Mouse (Mus musculus) embryonic facial prominence, embryonic 10.5 days (tissue): ENCODE results near the gene Spi1. TPM values are rescaled to one million over a fixed set of nuclear protein-coding genes. Genes with fewer than 3 reads are reported as not detected.

ENCODE experiments used
- DNase-seq: peaks from one replicate; pipeline ENCODE4 v3.0.0-alpha.2; 2017; ENCODE audit warnings: low spot score
- H3K27ac ChIP-seq: fragments of 300-500 bp; sonication (generic); replicated peaks from 2 replicates; pipeline ENCODE4 v1.5.1; 2016; ENCODE audit warnings: mild to moderate bottlenecking
- H3K27me3 ChIP-seq: fragments of 300-500 bp; sonication (generic); replicated peaks from 2 replicates; pipeline ENCODE4 v1.6.1; 2016; ENCODE audit warnings: low read depth, mild to moderate bottlenecking; ENCODE audit not compliant: poor library complexity, severe bottlenecking
- H3K36me3 ChIP-seq: fragments of 300-500 bp; sonication (generic); replicated peaks from 2 replicates; pipeline ENCODE4 v1.6.1; 2016; ENCODE audit warnings: mild to moderate bottlenecking, moderate library complexity
- H3K4me1 ChIP-seq: fragments of 300-500 bp; sonication (generic); 2 replicates; pipeline ENCODE4 v1.6.1; 2016
- H3K4me3 ChIP-seq: fragments of 300-500 bp; sonication (generic); 2 replicates; pipeline ENCODE4 v1.5.1; 2016; ENCODE audit warnings: mild to moderate bottlenecking, moderate library complexity
- H3K9me3 ChIP-seq: fragments of 300-500 bp; sonication (generic); 2 replicates; pipeline ENCODE4 v1.6.1; 2016; ENCODE audit warnings: mild to moderate bottlenecking
- WGBS: fragments of 180-500 bp; shearing (Covaris S2); methylation state at CpG from one replicate; pipeline ENCODE4 v1.1.7; 2016; 5-methylcytosine and 5-hydroxymethylcytosine counted together
- polyA plus RNA-seq: library from polyadenylated mRNA; unstranded; fragments of >200 nt; fragmentation: Nextera tagmentation; extraction: Ambion mirVana; gene quantifications from 2 replicates; pipeline ENCODE4 v1.2.1, GENCODE M21; 2016

Spi1 gene
- polyA plus RNA-seq, 1 experiment from 2014 or later, result 2.8 TPM

DNA sequence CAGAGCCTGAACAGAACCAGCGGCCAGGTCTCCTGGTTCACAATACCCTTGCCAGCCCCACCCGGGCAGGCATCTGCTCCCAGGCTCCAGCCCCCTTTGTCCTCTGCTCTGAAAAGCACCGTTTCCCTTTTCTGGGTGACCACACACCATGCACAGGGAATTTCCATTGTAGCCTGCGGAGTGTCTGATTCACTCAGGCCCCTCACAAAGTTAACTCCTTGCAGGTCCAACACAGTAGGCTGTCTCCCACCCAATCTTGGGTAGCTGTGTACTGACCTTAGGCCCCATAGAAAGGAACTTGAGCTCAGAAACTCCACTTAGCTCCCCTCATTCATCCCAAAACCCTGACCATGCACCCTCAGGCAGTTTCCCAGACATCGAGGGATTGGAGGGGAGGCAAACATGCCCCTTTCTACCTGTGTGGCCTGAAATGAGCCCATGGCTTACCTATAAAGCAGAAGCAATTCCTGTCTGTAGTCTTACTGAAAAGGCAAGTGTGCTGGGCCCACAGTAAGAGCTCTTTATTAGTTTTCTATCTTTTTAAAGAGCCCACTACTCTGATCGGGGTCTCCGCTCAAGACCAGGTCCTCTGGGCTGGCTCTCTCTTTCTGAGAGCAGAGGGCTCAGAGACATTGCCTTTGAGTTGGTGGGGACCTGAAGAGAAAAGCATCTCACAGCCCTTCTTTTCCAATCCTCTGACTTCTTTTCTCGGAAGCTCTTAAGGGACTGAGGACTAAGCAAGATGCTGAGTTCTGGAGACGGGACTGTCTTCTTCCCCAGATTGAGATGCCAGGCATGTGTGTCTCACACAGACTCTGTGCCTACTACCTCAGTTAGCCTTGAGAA is 4.4 kb downstream of the Spi1 start:
- Histone ChIP-seq H3K4me1 (peaks cover 23% of the 10 kb centered on the region), H3K27me3 (no peaks in the 10 kb centered on the region), H3K27ac (peak overlapping the region; percentile 4; the same call in 1 of the 2 replicates), H3K4me3 (no peak overlapping the region), H3K36me3 (no peaks in the 10 kb centered on the region), H3K9me3 (no peaks in the 10 kb centered on the region)
- no peak for DNase-seq
- WGBS, result 70% methylated on average over 9 of the region's 9 CpGs

GRCm38 (mm10) chr2:91087453-91087852 is 5.3 kb downstream of the Spi1 start:
- 90% methylated on average over 9 of the region's 9 CpGs for WGBS
- Histone ChIP-seq H3K27ac (no peak overlapping the region), H3K4me3 (no peak overlapping the region), H3K27me3 (no peaks in the 10 kb centered on the region), H3K4me1 (peaks cover 23% of the 10 kb centered on the region), H3K36me3 (no peaks in the 10 kb centered on the region), H3K9me3 (no peaks in the 10 kb centered on the region)
- DNase-seq, result no peak

DNA sequence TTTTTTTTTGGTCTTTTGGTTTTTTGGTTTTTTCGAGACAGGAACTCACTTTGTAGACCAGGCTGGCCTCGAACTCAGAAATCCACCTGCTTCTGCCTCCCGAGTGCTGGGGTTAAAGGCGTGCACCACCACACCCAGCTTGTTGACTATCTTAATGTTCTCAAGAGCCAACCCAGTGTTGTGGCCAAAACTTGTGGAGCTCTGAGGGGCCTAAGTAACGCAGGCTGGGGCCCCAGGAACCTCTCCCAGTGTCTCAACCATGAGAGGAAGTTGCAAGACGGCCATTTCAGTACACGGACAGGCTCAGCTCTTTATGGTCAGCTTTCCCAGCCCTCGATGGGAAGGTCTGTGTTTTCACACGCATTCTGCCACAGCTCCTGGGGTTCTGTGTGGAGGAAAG is 6.8 kb downstream of the Spi1 start:
- 85% methylated on average over 9 of the region's 9 CpGs for WGBS
- peaks cover 16% of the 10 kb centered on the region for H3K4me1 ChIP-seq
- H3K4me3 ChIP-seq, result no peak overlapping the region
- DNase-seq, result no peak
- H3K27me3 ChIP-seq, result no peaks in the 10 kb centered on the region
- no peaks in the 10 kb centered on the region for H3K36me3 ChIP-seq
- no peaks in the 10 kb centered on the region for H3K9me3 ChIP-seq
- H3K27ac ChIP-seq, result no peak overlapping the region

DNA sequence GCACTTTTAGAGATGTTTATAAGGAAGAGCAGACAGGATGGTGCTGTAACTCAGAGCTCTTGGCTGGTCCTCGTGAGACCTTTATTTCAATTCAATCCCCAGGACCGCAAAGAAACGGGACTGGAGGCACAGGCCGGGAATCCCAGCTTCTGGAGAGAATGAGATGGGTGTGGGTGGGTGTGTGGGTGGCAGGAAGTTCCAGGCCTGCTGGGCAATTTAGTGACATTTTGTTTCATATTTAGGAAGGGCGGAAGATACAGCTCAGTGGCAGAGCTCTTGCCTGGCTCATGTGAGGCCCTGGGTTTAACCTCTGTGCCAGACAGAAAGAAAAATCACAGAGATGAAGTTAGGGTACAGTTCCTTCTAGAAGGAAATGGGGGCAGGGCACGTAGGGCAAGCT is 8.0 kb downstream of the Spi1 start:
- 82% methylated on average over 6 of the region's 6 CpGs for WGBS
- H3K4me1 ChIP-seq, result peaks cover 7% of the 10 kb centered on the region

DNA sequence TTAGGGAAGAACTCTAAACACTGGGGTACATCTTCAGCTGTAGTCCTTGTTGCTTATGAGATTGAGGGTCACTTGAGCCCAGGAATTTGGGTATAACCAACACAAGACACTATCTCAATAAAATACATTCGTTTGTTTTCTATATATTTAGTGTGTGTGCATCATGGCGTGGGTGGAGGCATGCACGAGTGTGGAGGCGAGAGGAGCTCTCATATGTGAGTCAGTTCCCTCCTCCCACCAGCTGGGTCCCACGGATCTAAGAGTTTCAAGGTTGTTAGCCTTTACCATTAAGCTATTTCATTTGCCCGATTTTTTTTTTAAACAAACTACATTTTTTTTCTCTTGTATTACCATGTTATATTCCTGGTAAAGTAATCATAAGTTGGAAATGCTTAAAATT is 8.6 kb downstream of the Spi1 start:
- H3K4me1 ChIP-seq, result peaks cover 7% of the 10 kb centered on the region
- H3K27ac ChIP-seq, result no peak overlapping the region
- H3K4me3 ChIP-seq, result no peak overlapping the region
- H3K36me3 ChIP-seq, result no peaks in the 10 kb centered on the region
- no peaks in the 10 kb centered on the region for H3K9me3 ChIP-seq
- WGBS, result 80% methylated on average over 6 of the region's 6 CpGs
- no peaks in the 10 kb centered on the region for H3K27me3 ChIP-seq
- DNase-seq, result no peak

More for the DNA sequence above, 8.0 kb downstream of the Spi1 start:
- no peak overlapping the region for H3K4me3 ChIP-seq
- no peak for DNase-seq
- no peaks in the 10 kb centered on the region for H3K36me3 ChIP-seq
- no peaks in the 10 kb centered on the region for H3K9me3 ChIP-seq
- H3K27me3 ChIP-seq, result no peaks in the 10 kb centered on the region
- no peak overlapping the region for H3K27ac ChIP-seq

DNA sequence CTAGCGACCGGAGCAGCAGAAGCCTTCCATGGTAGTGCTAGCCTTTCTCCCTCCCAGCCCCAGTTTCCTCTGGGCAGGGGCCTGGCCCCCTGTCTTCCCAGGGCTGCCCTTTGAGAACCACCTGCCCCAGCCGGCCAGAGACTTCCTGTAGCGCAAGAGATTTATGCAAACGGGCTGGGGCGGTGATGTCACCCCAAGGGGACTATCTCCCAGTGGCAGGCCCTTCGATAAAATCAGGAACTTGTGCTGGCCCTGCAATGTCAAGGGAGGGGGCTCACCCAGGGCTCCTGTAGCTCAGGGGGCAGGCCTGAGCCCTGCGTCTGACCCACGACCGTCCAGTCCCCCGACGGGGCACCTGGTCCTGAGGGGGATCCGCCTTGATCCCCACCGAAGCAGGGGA is 14.3 kb downstream of the Spi1 start:
- H3K4me1 ChIP-seq, result peaks cover 4% of the 10 kb centered on the region; the same call in 1 of the 2 replicates
- H3K27ac ChIP-seq, result no peak overlapping the region
- H3K27me3 ChIP-seq, result no peaks in the 10 kb centered on the region
- no peak overlapping the region for H3K4me3 ChIP-seq
- no peak for DNase-seq
- no peaks in the 10 kb centered on the region for H3K9me3 ChIP-seq
- WGBS, result 69% methylated on average over 14 of the region's 14 CpGs
- H3K36me3 ChIP-seq, result no peaks in the 10 kb centered on the region

DNA sequence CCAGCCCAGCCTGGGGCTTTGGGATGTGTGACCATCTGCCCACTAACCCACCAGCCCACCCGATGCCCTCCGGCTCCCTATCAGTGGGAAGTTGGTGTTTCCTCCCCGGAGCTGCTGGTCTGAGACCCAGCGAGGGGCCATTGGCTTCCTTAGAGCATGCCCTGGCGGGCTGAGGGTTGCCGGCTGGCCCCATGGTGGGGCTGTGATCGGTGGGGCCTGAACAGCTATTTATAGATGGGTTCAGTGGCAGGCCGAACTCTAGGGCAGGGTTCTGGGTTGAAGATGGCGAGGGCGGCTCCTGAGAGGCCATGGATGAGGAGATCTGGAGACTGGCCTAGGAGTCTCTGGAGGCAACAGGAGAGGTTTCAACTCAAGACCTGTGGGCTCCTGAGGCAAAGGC is 14.8 kb downstream of the Spi1 start:
- no peak for DNase-seq
- Histone ChIP-seq H3K36me3 (no peaks in the 10 kb centered on the region), H3K9me3 (no peaks in the 10 kb centered on the region), H3K27me3 (no peaks in the 10 kb centered on the region), H3K4me3 (no peak overlapping the region), H3K27ac (no peak overlapping the region), H3K4me1 (peaks cover 4% of the 10 kb centered on the region; the same call in 1 of the 2 replicates)
- WGBS, result 83% methylated on average over 10 of the region's 10 CpGs

DNA sequence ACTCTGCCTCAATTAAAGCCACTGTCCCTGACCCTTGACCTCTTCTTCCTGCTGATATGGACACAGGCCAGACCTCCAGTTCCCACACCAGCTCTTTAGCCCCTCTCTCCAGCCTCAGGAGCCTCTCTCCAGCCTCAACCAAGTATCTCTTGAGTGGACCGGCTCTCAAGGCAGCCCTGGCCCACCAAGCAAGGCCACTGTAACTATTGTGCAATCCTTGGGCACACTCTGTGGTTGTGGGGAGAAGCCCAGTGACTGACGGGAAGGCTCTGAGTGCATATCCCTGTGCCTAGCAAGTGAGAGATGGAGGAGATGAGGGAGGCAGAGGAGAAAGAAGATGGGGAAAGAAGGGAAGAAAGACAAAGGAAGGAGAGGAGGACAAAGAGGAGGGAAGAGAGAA is 16.0 kb downstream of the Spi1 start:
- Histone ChIP-seq H3K4me1 (peaks cover 4% of the 10 kb centered on the region; the same call in 1 of the 2 replicates), H3K27me3 (no peaks in the 10 kb centered on the region), H3K4me3 (no peak overlapping the region), H3K9me3 (no peaks in the 10 kb centered on the region), H3K27ac (no peak overlapping the region), H3K36me3 (no peaks in the 10 kb centered on the region)
- no peak for DNase-seq
- WGBS, result 83% methylated on average over 2 of the region's 2 CpGs

GRCm38 (mm10) chr2:91101124-91101740 is 19.0 kb downstream of the Spi1 start:
- Histone ChIP-seq H3K27me3 (no peaks in the 10 kb centered on the region), H3K9me3 (no peaks in the 10 kb centered on the region), H3K36me3 (no peaks in the 10 kb centered on the region), H3K4me3 (no peak overlapping the region), H3K4me1 (peaks cover 4% of the 10 kb centered on the region; the same call in 1 of the 2 replicates), H3K27ac (no peak overlapping the region)
- DNase-seq, result peak; percentile 90
- 16% methylated on average over 7 of the region's 7 CpGs for WGBS

DNA sequence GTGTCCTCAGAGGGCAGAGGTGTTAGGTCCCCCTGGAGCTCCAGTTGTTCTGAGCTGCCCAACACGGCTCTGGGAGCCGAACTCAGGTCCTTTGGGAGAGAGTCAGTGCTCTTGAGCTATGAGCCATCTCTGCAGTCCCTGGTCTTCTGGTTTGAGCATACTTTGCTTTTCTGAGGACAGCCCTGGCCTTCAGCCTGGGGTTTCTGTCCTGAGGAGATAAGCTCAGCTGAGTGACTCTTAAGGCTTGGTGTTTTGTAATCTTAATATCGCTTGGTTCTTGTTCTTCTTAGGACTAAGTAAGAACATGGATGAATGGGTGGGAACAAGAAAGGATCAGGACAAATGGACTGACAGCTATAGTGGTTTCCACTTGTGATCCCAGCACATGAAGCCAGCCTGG is 26.0 kb downstream of the Spi1 start:
- no peaks in the 10 kb centered on the region for H3K36me3 ChIP-seq
- H3K27ac ChIP-seq, result no peak overlapping the region
- no peak overlapping the region for H3K4me3 ChIP-seq
- H3K9me3 ChIP-seq, result no peaks in the 10 kb centered on the region
- no peaks in the 10 kb centered on the region for H3K27me3 ChIP-seq
- H3K4me1 ChIP-seq, result no peaks in the 10 kb centered on the region; the same call in 1 of the 2 replicates
- 83% methylated on average over 3 of the region's 3 CpGs for WGBS
- DNase-seq, result no peak

- Histone ChIP-seq H3K27me3 (peaks cover 4% of the 10 kb centered on the region; the same call in 1 of the 2 replicates), H3K4me1 (no peaks in the 10 kb centered on the region; the same call in 1 of the 2 replicates), H3K36me3 (no peaks in the 10 kb centered on the region), H3K27ac (no peak overlapping the region), H3K4me3 (no peak overlapping the region), H3K9me3 (no peaks in the 10 kb centered on the region)
- no peak for DNase-seq
- WGBS, result 85% methylated on average over 5 of the region's 5 CpGs
Observed at GRCm38 (mm10) chr2:91109241-91109640, 27.1 kb downstream of the Spi1 start.

DNA sequence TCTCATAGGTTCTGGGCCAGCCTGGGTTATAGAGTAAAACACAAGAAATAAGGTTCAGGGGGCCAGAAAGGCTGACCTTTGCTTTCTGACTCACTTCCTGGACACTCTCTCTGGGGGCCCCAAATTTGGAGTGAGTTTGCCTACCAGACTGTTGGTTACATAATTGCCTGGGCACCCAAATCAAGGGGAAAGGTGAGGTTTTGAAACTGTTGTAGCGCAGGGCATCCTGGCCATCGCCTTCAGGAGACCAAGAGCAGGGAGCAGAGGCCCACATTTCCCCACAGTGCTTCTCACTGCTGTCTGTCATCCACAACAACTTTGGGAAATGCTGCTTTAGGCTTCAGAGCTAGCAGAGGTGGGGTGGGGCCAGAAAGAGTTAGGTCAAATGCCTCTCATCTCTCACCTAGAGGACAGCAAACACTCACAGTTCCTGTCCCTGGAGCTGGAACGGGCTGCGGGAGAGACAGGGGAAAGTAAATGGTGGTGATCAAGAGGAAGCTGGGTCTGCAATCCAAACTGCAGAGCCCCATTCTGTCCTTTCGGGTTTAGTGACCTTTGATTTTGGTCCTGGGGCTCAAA is 27.7 kb downstream of the Spi1 start:
- H3K27ac ChIP-seq, result no peak overlapping the region
- no peak for DNase-seq
- peaks cover 8% of the 10 kb centered on the region; the same call in 1 of the 2 replicates for H3K27me3 ChIP-seq
- 91% methylated on average over 5 of the region's 5 CpGs for WGBS
- H3K36me3 ChIP-seq, result no peaks in the 10 kb centered on the region
- H3K4me1 ChIP-seq, result peaks cover 1% of the 10 kb centered on the region; the same call in 1 of the 2 replicates
- no peaks in the 10 kb centered on the region for H3K9me3 ChIP-seq
- no peak overlapping the region for H3K4me3 ChIP-seq
